Mouse (Mus musculus): ENCODE measurements around the gene Suds3.

GRCm38 (mm10) chr5:117152944-117153343 is 37.0 kb upstream of the Suds3 start:
- no peak for TF ChIP-seq CTCF (IDR thresholded peaks at IDR 0.05; ENCODE audit: insufficient read depth, low read length)
- TF ChIP-seq POLR2A (IDR thresholded peaks at IDR 0.05; ENCODE audit: borderline replicate concordance, extremely low read depth, low read depth, low read length), result no peak

Data from lung, adult 2 months (tissue).